Mouse (Mus musculus) C2C12 (cell line): ENCODE results near the gene Rbm42.

ENCODE experiments used
- CTCF ChIP-seq: IDR thresholded peaks from one replicate; pipeline ENCODE4 v1.5.1; 2011; ENCODE audit not compliant: control insufficient read depth, insufficient read depth, insufficient read length
- FOSL1 ChIP-seq: IDR thresholded peaks from one replicate; pipeline ENCODE4 v1.8.0; 2011; ENCODE audit warnings: mild to moderate bottlenecking, low read length; ENCODE audit not compliant: poor library complexity, insufficient read depth, severe bottlenecking
- MAX ChIP-seq: IDR thresholded peaks from one replicate; pipeline ENCODE4 v1.6.1; 2011; ENCODE audit warnings: mild to moderate bottlenecking, control low read depth
- MYOD1 ChIP-seq: IDR thresholded peaks from one replicate; pipeline ENCODE4 v1.6.1; 2011; ENCODE audit warnings: low read depth; ENCODE audit not compliant: control insufficient read depth, insufficient read length
- MYOG ChIP-seq: IDR thresholded peaks from one replicate; pipeline ENCODE4 v1.6.1; 2011; ENCODE audit not compliant: control insufficient read depth, insufficient read length; ENCODE audit errors: extremely low read depth
- USF1 ChIP-seq: IDR thresholded peaks from one replicate; pipeline ENCODE4 v1.6.1; 2011; ENCODE audit warnings: low read depth, mild to moderate bottlenecking, control low read depth, moderate library complexity

DNA sequence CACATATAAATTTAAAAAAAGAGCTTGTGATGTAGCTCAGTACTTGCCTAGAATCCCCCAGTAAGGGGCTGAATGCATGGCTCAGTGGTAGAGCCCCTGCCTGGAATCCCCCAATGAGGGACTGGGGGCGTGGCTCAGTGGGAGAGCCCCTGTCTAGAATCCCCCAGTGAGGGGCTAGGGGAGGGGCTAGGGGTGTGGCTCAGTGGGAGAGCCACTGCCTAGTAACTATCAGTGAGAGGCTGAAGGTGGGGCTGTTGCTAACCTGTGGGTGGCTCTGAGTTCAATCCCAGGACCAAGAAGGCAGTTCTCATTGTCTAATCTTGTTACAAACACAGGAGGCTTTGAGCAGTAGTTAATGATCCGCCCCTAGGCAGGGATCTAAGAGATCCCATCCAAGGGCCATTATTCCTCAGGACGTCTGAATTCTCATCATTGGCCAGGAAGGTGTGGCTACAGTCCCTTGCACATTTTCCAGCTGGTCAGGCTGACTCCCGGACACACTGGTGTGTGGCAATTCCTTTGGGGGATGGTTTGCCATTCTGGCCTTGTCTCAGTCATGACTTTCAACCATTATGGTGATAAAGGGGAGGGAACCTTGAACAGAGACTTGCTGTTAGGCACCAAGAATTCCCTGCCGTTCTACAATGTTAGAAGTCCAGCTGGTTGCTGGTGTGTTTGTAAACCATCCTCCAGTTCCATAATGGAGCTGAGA is 34.9 kb downstream of the Rbm42 start:
- TF ChIP-seq MYOG (no peak), CTCF (no peak), MYOD1 (no peak), USF1 (no peak), MAX (no peak), FOSL1 (no peak)
